Mouse (Mus musculus) intestine, embryonic 14.5 days (tissue): ENCODE data around the gene Lrrc63. TPM values are rescaled to one million over a fixed set of nuclear protein-coding genes. Genes with fewer than 3 reads are reported as not detected.

Source experiments
- ATAC-seq: fragments of 200-750 bp; cut with Nextera tagmentation; replicated peaks from 2 replicates; pipeline ENCODE4 v1.8.0; 2017; ENCODE audit warnings: low read depth, moderate number of reproducible peaks, moderate TSS enrichment, moderate library complexity; ENCODE audit not compliant: low FRiP score, low TSS enrichment
- DNase-seq: peaks from one replicate; pipeline ENCODE4 v3.0.0-alpha.2; 2018; ENCODE audit warnings: low spot score
- H3K27ac ChIP-seq: fragments of 300-500 bp; sonication (generic); 2 replicates; pipeline ENCODE4 v1.5.1; 2014; ENCODE audit warnings: low read depth, mild to moderate bottlenecking, control low read depth
- H3K27me3 ChIP-seq: fragments of 300-500 bp; sonication (generic); replicated peaks from 2 replicates; pipeline ENCODE4 v1.6.1; 2014; ENCODE audit warnings: low read length, control low read depth; ENCODE audit not compliant: control insufficient read depth, insufficient read depth
- H3K36me3 ChIP-seq: fragments of 300-500 bp; sonication (generic); 2 replicates; pipeline ENCODE4 v1.6.1; 2014; ENCODE audit warnings: low read length, control low read depth; ENCODE audit not compliant: control insufficient read depth, insufficient read depth
- H3K4me1 ChIP-seq: fragments of 300-500 bp; sonication (generic); replicated peaks from 2 replicates; pipeline ENCODE4 v1.6.1; 2014; ENCODE audit warnings: low read length, control low read depth, mixed read lengths; ENCODE audit not compliant: control insufficient read depth, insufficient read depth
- H3K4me2 ChIP-seq: fragments of 300-500 bp; sonication (generic); 2 replicates; pipeline ENCODE4 v1.6.1; 2014; ENCODE audit warnings: low read length
- H3K4me3 ChIP-seq: fragments of 300-500 bp; sonication (generic); 2 replicates; pipeline ENCODE4 v1.5.1; 2014; ENCODE audit warnings: low read depth, low read length, control low read depth, mixed read lengths
- H3K9ac ChIP-seq: fragments of 300-500 bp; sonication (generic); 2 replicates; pipeline ENCODE4 v1.6.1; 2014; ENCODE audit warnings: mild to moderate bottlenecking, low read length
- H3K9me3 ChIP-seq: fragments of 300-500 bp; sonication (generic); 2 replicates; pipeline ENCODE4 v1.6.1; 2016; ENCODE audit warnings: low read length, control low read depth; ENCODE audit not compliant: control insufficient read depth
- WGBS: fragments of 180-500 bp; shearing (Covaris S2); extraction: QIAGEN DNeasy Blood & Tissue Kit; methylation state at CpG from one replicate; pipeline ENCODE4 v1.1.7; 2014; 5-methylcytosine and 5-hydroxymethylcytosine counted together
- polyA plus RNA-seq: library from polyadenylated mRNA; unstranded; fragments of >200 nt; fragmentation: Nextera tagmentation; extraction: Ambion mirVana; gene quantifications from 2 replicates; pipeline ENCODE4 v1.2.1, GENCODE M21; 2014

The Lrrc63 gene
- polyA plus RNA-seq, result 0.07 TPM in 1 of 2 replicates, not detected in the other

DNA sequence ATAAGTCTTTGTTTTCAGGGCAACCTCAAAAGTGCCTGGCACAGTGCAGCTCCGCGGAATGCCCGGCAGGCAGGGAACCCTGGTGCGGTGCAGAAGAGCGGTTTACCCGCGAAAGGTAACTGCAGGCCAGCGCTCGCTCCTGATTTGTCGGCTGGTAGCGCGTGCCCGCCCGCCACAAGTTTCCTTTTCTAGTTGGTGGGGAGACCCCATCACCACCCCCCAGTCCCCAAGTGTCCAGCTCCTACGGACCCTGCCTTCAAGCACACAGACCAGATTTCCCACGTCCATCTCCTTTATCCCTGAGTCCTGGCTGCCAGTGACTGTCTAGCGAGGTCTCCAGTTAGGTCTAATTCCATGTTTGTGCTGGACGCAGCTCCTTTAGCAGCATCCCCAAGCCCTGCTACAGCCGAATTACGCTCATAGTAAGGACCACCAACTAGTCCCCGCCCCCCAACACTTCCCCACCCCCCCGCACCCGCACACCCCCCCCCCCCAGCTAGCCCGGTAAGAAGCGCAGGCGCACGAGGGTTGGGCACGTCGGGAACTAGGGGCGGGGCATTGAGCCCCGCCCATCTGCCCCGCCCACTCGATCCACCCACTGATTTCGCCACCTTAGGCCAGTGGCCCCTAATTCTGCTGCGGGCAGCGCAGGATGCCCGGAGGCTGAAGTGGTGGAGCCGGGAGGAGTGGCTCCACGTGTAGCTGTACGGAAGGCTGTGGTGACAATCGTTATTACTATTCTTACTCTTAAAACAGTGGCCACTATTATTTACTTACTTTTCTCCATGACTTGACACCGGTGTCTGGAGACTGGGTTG is at the start of gene Lrrc63, which contains the start of gene Lcp1:
Gene Lrrc63 (minus strand): TSS at position 381 of the 818 bp plus-strand sequence.
Gene Lcp1 (plus strand): TSS at position 601 of the 818 bp plus-strand sequence.
- ATAC-seq, result peak; percentile 88

DNA sequence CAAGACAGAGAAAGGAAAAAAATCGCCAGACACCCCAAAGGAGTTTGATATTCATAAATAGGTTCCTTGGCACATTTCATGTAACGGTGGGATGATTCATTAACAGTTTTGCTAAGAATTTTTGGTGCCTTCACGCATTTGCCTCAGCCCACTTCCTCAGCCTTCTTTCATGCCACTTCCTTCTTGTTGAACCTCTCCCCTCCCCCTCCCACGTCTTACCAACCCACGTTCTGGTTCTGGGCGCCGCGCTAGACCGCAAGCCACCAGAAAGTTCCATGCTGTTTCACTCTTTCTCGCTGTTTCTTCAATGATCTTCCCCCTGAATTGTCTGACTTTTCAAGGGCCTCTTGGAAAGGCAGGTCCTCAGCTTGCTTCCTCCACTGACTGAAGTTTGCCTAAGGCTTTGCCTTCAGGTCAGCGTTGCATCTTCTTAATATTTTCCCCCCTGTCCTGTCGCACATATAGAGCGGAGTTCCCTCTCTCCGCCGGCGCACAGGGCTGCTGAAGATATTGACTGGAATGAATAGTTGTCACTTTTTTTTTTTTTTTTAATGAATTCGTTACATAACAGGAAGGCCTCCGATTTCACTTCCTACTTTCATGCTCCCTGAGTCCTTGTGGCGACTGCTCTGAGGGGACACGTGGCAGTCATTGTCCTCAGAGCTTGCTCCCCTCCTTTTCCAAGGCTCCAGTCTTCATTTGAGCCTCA is 48.7 kb upstream of the Lrrc63 start:
- no peaks in the 10 kb centered on the region for H3K9me3 ChIP-seq
- H3K4me3 ChIP-seq, result no peak overlapping the region
- H3K27ac ChIP-seq, result 0 out of 2 replicates have a peak overlapping the region, but pooled peaks have one; percentile 43
- DNase-seq (no peak), ATAC-seq (no peak)
- no peaks in the 10 kb centered on the region for H3K36me3 ChIP-seq
- no peak overlapping the region for H3K9ac ChIP-seq
- no peak overlapping the region for H3K4me2 ChIP-seq
- WGBS, result 83% methylated on average over 20 of the region's 20 CpGs
- no peaks in the 10 kb centered on the region for H3K27me3 ChIP-seq
- no peaks in the 10 kb centered on the region for H3K4me1 ChIP-seq

More for the DNA sequence above, at the start of gene Lrrc63, which contains the start of gene Lcp1:
- peak within 1 kb of the TSS; percentile 88 for H3K4me2 ChIP-seq
- H3K9me3 ChIP-seq, result no peaks in the 10 kb centered on the region
- no peaks in the 10 kb centered on the region for H3K27me3 ChIP-seq
- peak within 1 kb of the TSS; percentile 53 for H3K4me3 ChIP-seq
- peaks cover 4% of the 10 kb centered on the region; the same call in 1 of the 2 replicates for H3K4me1 ChIP-seq
- H3K27ac ChIP-seq, result no peak within 1 kb of the TSS
- WGBS, result under 1% methylated on average over 42 of the region's 42 CpGs
- no peaks in the 10 kb centered on the region for H3K36me3 ChIP-seq
- DNase-seq, result peak; percentile 89
- H3K9ac ChIP-seq, result peak within 1 kb of the TSS; percentile 47

DNA sequence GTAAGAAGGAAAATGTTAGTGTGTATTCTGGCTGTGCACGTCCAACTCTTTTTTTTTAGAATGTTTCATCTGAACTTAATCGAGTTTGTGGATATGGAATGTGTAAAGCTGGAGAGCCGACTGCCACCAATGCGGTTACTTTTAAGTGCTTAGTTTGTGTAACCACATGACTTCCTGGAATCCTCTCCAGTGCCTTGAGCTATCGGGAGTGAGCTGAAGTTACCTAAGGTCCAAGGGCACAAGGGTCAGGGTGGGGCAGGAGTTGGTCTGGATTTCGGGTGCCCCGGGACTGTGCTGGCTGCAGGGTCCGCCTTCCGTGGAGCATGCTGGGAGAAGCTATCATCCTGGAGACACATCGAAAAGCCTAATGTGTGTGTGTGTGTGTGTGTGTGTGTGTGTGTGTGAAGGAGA is 48.1 kb upstream of the Lrrc63 start:
- Histone ChIP-seq H3K9me3 (no peaks in the 10 kb centered on the region), H3K4me3 (no peak overlapping the region), H3K4me2 (no peak overlapping the region), H3K4me1 (no peaks in the 10 kb centered on the region), H3K9ac (no peak overlapping the region), H3K27me3 (no peaks in the 10 kb centered on the region), H3K36me3 (no peaks in the 10 kb centered on the region), H3K27ac (no peak overlapping the region)
- ATAC-seq (no peak), DNase-seq (no peak)
- 69% methylated on average over 10 of the region's 10 CpGs for WGBS

DNA sequence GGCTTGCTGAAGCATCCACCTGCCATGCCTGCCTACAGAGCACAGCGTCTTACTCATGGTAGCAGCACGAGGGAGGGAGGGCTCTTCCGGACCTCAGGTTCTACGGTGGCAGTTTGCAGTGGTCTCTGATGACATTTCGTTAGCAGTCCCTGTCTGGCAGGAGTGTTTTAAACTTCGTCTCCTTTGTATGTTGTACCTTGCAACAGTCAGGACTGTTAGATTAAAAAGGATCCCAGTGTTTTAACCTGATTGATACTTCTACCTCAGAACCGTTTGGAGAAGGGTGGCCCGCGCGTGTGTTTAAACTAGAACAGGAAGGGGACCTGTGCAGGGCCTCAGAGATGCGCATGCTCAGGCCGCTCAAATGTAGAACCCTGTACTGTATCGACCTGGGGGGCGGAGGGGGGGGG is 47.7 kb upstream of the Lrrc63 start:
- Histone ChIP-seq H3K4me1 (no peaks in the 10 kb centered on the region), H3K27ac (no peak overlapping the region), H3K27me3 (no peaks in the 10 kb centered on the region), H3K4me2 (no peak overlapping the region), H3K4me3 (no peak overlapping the region), H3K9me3 (no peaks in the 10 kb centered on the region), H3K9ac (no peak overlapping the region), H3K36me3 (no peaks in the 10 kb centered on the region)
- ATAC-seq (no peak), DNase-seq (no peak)
- 77% methylated on average over 14 of the region's 14 CpGs for WGBS

DNA sequence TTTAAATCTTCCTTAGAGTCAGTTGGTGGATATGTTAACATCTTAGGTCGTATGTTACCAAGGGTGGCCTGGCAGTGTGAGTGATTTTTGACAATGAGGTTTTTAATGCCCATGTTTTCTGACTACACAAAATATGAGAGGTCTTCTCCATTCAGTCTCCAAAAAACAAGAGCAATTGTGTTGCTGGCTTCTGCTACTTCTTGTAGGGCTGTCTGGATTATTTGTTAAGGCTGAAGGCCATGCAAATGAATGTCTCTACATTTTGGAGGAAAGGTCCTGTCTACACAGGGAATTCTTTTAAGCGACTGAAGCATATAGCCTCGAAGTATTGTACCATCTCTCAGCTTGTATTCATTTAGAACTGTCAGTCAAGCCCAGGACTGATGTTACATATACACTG is 46.7 kb upstream of the Lrrc63 start:
- no peaks in the 10 kb centered on the region for H3K27me3 ChIP-seq
- no peak overlapping the region for H3K27ac ChIP-seq
- no peaks in the 10 kb centered on the region for H3K36me3 ChIP-seq
- H3K4me1 ChIP-seq, result no peaks in the 10 kb centered on the region
- H3K9ac ChIP-seq, result no peak overlapping the region
- no peak for DNase-seq
- no peak overlapping the region for H3K4me3 ChIP-seq
- no peak for ATAC-seq
- H3K9me3 ChIP-seq, result no peaks in the 10 kb centered on the region
- 75% methylated on average over 3 of the region's 3 CpGs for WGBS
- H3K4me2 ChIP-seq, result no peak overlapping the region

DNA sequence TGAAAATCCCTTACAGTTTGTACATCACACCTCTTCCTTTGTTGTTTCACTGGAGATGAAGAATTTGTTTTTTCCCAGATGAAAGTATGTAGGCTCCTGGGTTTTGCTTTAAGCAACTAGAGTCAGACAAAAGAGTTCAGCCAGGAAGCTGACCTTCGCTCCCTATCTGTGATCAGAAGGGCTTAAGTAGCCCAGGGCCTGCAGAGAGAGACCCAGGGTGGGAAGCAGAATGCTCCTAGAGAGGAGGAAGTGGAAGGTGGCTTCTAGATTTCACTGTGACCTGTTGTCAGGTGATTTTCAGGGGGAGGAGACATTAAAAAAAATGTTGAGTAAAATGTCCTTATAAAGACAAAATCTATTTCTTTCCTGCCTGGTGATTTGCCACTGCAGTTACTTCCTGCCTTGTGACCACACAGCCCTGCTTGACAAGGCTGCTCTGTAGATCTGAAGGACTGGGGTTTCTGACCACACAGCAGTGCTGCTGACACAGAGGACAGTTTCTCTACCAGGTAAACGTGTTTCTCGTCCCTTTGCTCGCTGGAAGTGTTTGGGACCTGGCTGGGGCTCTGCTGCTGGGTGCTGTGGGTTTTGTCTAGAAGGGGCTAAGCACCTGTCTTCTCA is 45.9 kb upstream of the Lrrc63 start:
- DNase-seq (no peak), ATAC-seq (no peak)
- Histone ChIP-seq H3K9me3 (no peaks in the 10 kb centered on the region), H3K27me3 (no peaks in the 10 kb centered on the region), H3K4me2 (no peak overlapping the region), H3K36me3 (no peaks in the 10 kb centered on the region), H3K4me1 (no peaks in the 10 kb centered on the region), H3K4me3 (no peak overlapping the region), H3K27ac (no peak overlapping the region), H3K9ac (no peak overlapping the region)
- 51% methylated on average over 4 of the region's 4 CpGs for WGBS

DNA sequence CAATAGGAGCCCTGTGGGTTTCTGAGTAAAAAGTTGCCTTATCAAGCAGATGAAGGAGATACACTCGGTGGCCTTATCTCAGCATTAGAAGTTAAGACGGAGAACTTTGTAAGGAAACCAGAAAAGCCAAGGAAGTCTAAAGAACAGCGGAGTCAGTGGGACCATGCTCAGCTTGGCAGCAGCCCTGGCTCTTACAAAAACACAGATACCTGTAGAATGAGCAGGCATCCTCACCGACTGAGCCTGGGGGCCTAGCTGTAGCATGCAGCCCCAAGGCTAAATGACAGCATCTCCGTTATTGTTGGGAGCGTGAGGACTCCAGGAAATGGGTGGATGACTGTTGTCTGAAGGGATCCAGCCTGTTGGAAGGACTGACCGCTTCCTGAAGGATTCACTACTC is 45.1 kb upstream of the Lrrc63 start:
- Histone ChIP-seq H3K4me3 (no peak overlapping the region), H3K27me3 (no peaks in the 10 kb centered on the region), H3K9me3 (no peaks in the 10 kb centered on the region), H3K4me2 (no peak overlapping the region), H3K9ac (no peak overlapping the region), H3K4me1 (no peaks in the 10 kb centered on the region), H3K27ac (no peak overlapping the region), H3K36me3 (no peaks in the 10 kb centered on the region)
- WGBS, result 77% methylated on average over 7 of the region's 7 CpGs
- ATAC-seq (no peak), DNase-seq (no peak)

DNA sequence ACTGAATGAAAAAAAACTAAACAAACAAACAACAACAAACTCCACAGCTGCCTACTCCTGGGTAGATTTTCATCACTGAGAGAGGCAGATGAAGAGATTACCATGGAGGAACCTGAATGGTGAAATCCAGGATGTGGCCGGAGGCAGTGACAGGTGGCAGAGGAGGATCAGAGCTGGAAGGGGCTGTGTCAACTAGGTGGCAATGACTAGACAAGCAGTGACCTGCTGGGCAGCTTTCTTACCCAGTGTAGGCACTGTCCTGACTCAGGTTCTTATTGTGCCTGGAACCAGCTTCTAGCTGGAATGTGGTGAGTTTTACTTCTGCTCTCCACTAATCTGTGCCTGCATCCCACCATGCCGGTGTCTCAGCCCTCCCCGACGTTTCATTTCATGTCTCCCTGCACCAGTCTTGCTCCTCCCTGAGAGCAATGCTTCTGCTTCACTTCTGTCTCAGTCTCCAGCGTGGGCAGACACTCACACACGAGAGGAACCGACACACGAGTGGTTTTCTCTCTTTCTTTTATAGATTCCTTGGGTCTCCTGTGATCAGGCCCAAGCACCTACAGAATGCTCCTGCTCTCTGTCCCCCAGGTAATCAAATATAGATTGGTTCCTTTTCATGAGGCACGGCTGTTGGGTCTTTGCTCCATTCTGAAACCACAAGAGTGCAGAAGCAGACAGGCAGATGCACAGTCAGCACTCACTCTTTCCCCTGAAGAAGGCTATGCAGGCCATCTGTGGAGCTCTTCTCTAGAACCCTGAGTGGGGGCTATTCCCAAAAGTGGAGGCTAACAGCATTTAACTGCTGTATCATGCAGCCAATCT is 44.3 kb upstream of the Lrrc63 start:
- Histone ChIP-seq H3K9me3 (no peaks in the 10 kb centered on the region), H3K4me1 (no peaks in the 10 kb centered on the region), H3K4me3 (no peak overlapping the region), H3K27me3 (no peaks in the 10 kb centered on the region), H3K36me3 (no peaks in the 10 kb centered on the region), H3K4me2 (no peak overlapping the region), H3K27ac (no peak overlapping the region), H3K9ac (no peak overlapping the region)
- no peak for DNase-seq
- ATAC-seq, result no peak
- 85% methylated on average over 9 of the region's 9 CpGs for WGBS
